Mouse (Mus musculus) intestine, embryonic 15.5 days (tissue): Measurements from ENCODE around the gene Il1rap. TPM values are rescaled to one million over a fixed set of nuclear protein-coding genes. Genes with fewer than 3 reads are reported as not detected.

ENCODE experiments used
- ATAC-seq: fragments of 200-750 bp; cut with Nextera tagmentation; 2 replicates; pipeline ENCODE4 v1.8.0; 2017; ENCODE audit warnings: moderate TSS enrichment, moderate library complexity
- H3K27ac ChIP-seq: fragments of 300-500 bp; sonication (generic); 2 replicates; pipeline ENCODE4 v1.5.1; 2015; ENCODE audit warnings: mild to moderate bottlenecking, inconsistent platforms
- H3K27me3 ChIP-seq: fragments of 300-500 bp; sonication (generic); replicated peaks from 2 replicates; pipeline ENCODE4 v1.6.1; 2015; ENCODE audit warnings: inconsistent platforms
- H3K36me3 ChIP-seq: fragments of 300-500 bp; sonication (generic); 2 replicates; pipeline ENCODE4 v1.6.1; 2015; ENCODE audit warnings: inconsistent platforms
- H3K4me1 ChIP-seq: fragments of 300-500 bp; sonication (generic); replicated peaks from 2 replicates; pipeline ENCODE4 v1.6.1; 2015; ENCODE audit warnings: inconsistent platforms
- H3K4me2 ChIP-seq: fragments of 300-500 bp; sonication (generic); replicated peaks from 2 replicates; pipeline ENCODE4 v1.6.1; 2015; ENCODE audit warnings: mild to moderate bottlenecking, inconsistent platforms
- H3K4me3 ChIP-seq: fragments of 300-500 bp; sonication (generic); replicated peaks from 2 replicates; pipeline ENCODE4 v1.5.1; 2015; ENCODE audit warnings: inconsistent platforms
- H3K9ac ChIP-seq: fragments of 300-500 bp; sonication (generic); 2 replicates; pipeline ENCODE4 v1.6.1; 2015; ENCODE audit warnings: inconsistent platforms
- H3K9me3 ChIP-seq: fragments of 300-500 bp; sonication (generic); 2 replicates; pipeline ENCODE4 v1.6.1; 2016; ENCODE audit warnings: inconsistent platforms
- WGBS: fragments of 180-500 bp; shearing (Covaris S2); methylation state at CpG from one replicate; pipeline ENCODE4 v1.1.7; 2015; 5-methylcytosine and 5-hydroxymethylcytosine counted together
- polyA plus RNA-seq: library from polyadenylated mRNA; unstranded; fragments of >200 nt; fragmentation: Nextera tagmentation; extraction: Ambion mirVana; gene quantifications from 2 replicates; pipeline ENCODE4 v1.2.1, GENCODE M21; 2015

Il1rap gene
- 4.2 and 5.0 TPM in 2 replicates for polyA plus RNA-seq

- Histone ChIP-seq H3K9ac (peak within 1 kb of the TSS; percentile 68), H3K4me1 (0 out of 2 replicates have a peak, but pooled peaks cover 8% of the 10 kb centered on the region), H3K4me3 (peak within 1 kb of the TSS; percentile 66), H3K27ac (peak within 1 kb of the TSS; percentile 60), H3K9me3 (no peaks in the 10 kb centered on the region), H3K4me2 (peak within 1 kb of the TSS; percentile 92), H3K27me3 (no peaks in the 10 kb centered on the region), H3K36me3 (no peaks in the 10 kb centered on the region)
- ATAC-seq, result peak; percentile 99
- WGBS, result 3% methylated on average over 51 of the region's 51 CpGs
These were observed at the start of gene Il1rap for GRCm38 (mm10) chr16:26581048-26581912. TSS of gene Il1rap (plus strand) at chr16:26581704.

GRCm38 (mm10) chr16:26532287-26532686, 49.2 kb upstream of the Il1rap start:
- Histone ChIP-seq H3K4me1 (no peaks in the 10 kb centered on the region), H3K9me3 (no peaks in the 10 kb centered on the region), H3K4me3 (no peak overlapping the region), H3K27me3 (no peaks in the 10 kb centered on the region), H3K36me3 (no peaks in the 10 kb centered on the region), H3K4me2 (no peak overlapping the region), H3K9ac (no peak overlapping the region), H3K27ac (no peak overlapping the region)
- ATAC-seq, result no peak
- 75% methylated on average over 1 of the region's 1 CpGs for WGBS

- no peak; the same call in 1 of the 2 replicates for ATAC-seq
- no peak overlapping the region for H3K4me2 ChIP-seq
- H3K4me3 ChIP-seq, result no peak overlapping the region
- no peaks in the 10 kb centered on the region for H3K9me3 ChIP-seq
- H3K4me1 ChIP-seq, result no peaks in the 10 kb centered on the region
- 8% methylated on average over 7 of the region's 7 CpGs for WGBS
- H3K27me3 ChIP-seq, result no peaks in the 10 kb centered on the region
- H3K9ac ChIP-seq, result no peak overlapping the region
- no peaks in the 10 kb centered on the region for H3K36me3 ChIP-seq
- H3K27ac ChIP-seq, result no peak overlapping the region
These were observed 35.2 kb upstream of the Il1rap start for GRCm38 (mm10) chr16:26546170-26546878.

GRCm38 (mm10) chr16:26546879-26547206, 34.7 kb upstream of the Il1rap start:
- Histone ChIP-seq H3K4me1 (no peaks in the 10 kb centered on the region), H3K9ac (no peak overlapping the region), H3K9me3 (no peaks in the 10 kb centered on the region), H3K27me3 (no peaks in the 10 kb centered on the region), H3K4me3 (no peak overlapping the region), H3K4me2 (no peak overlapping the region), H3K27ac (no peak overlapping the region), H3K36me3 (no peaks in the 10 kb centered on the region)
- 61% methylated on average over 1 of the region's 1 CpGs for WGBS
- no peak for ATAC-seq

- Histone ChIP-seq H3K4me1 (no peaks in the 10 kb centered on the region), H3K27me3 (no peaks in the 10 kb centered on the region), H3K9ac (no peak overlapping the region), H3K27ac (no peak overlapping the region), H3K4me2 (no peak overlapping the region), H3K9me3 (no peaks in the 10 kb centered on the region), H3K4me3 (no peak overlapping the region), H3K36me3 (no peaks in the 10 kb centered on the region)
- 92% methylated on average over 2 of the region's 2 CpGs for WGBS
- ATAC-seq, result no peak
These were observed 32.3 kb upstream of the Il1rap start for GRCm38 (mm10) chr16:26549221-26549620.

GRCm38 (mm10) chr16:26552234-26552633, 29.3 kb upstream of the Il1rap start:
- Histone ChIP-seq H3K9me3 (no peaks in the 10 kb centered on the region), H3K4me3 (no peak overlapping the region), H3K27me3 (no peaks in the 10 kb centered on the region), H3K4me2 (no peak overlapping the region), H3K36me3 (no peaks in the 10 kb centered on the region), H3K4me1 (no peaks in the 10 kb centered on the region), H3K9ac (no peak overlapping the region), H3K27ac (no peak overlapping the region)
- ATAC-seq, result no peak
- WGBS, result 82% methylated on average over 3 of the region's 3 CpGs

GRCm38 (mm10) chr16:26558797-26559196, 22.7 kb upstream of the Il1rap start:
- no peak for ATAC-seq
- 84% methylated on average over 1 of the region's 1 CpGs for WGBS

GRCm38 (mm10) chr16:26561743-26562142, 19.8 kb upstream of the Il1rap start:
- no peak overlapping the region for H3K4me2 ChIP-seq
- H3K27me3 ChIP-seq, result no peaks in the 10 kb centered on the region
- no peak overlapping the region for H3K4me3 ChIP-seq
- H3K27ac ChIP-seq, result no peak overlapping the region
- no peaks in the 10 kb centered on the region for H3K4me1 ChIP-seq
- H3K36me3 ChIP-seq, result no peaks in the 10 kb centered on the region
- 60% methylated on average over 2 of the region's 2 CpGs for WGBS
- H3K9ac ChIP-seq, result no peak overlapping the region
- H3K9me3 ChIP-seq, result no peaks in the 10 kb centered on the region
- no peak for ATAC-seq

More at GRCm38 (mm10) chr16:26558797-26559196, 22.7 kb upstream of the Il1rap start:
- Histone ChIP-seq H3K9me3 (no peaks in the 10 kb centered on the region), H3K9ac (no peak overlapping the region), H3K27ac (no peak overlapping the region), H3K36me3 (no peaks in the 10 kb centered on the region), H3K4me1 (no peaks in the 10 kb centered on the region), H3K4me3 (no peak overlapping the region), H3K4me2 (no peak overlapping the region), H3K27me3 (no peaks in the 10 kb centered on the region)

- Histone ChIP-seq H3K27me3 (no peaks in the 10 kb centered on the region), H3K9ac (no peak overlapping the region), H3K27ac (no peak overlapping the region), H3K4me3 (no peak overlapping the region), H3K4me2 (no peak overlapping the region), H3K36me3 (no peaks in the 10 kb centered on the region), H3K9me3 (no peaks in the 10 kb centered on the region), H3K4me1 (no peaks in the 10 kb centered on the region)
- 77% methylated on average over 2 of the region's 2 CpGs for WGBS
- ATAC-seq, result no peak
These were observed 18.7 kb upstream of the Il1rap start for GRCm38 (mm10) chr16:26562771-26563170.

GRCm38 (mm10) chr16:26569387-26569978, 12.0 kb upstream of the Il1rap start:
- Histone ChIP-seq H3K27me3 (no peaks in the 10 kb centered on the region), H3K36me3 (no peaks in the 10 kb centered on the region), H3K4me1 (no peaks in the 10 kb centered on the region), H3K4me2 (no peak overlapping the region), H3K27ac (no peak overlapping the region), H3K9me3 (no peaks in the 10 kb centered on the region), H3K9ac (no peak overlapping the region), H3K4me3 (no peak overlapping the region)
- no peak for ATAC-seq

GRCm38 (mm10) chr16:26571836-26572235, 9.7 kb upstream of the Il1rap start:
- Histone ChIP-seq H3K4me3 (no peak overlapping the region), H3K27ac (no peak overlapping the region), H3K9ac (no peak overlapping the region), H3K36me3 (no peaks in the 10 kb centered on the region), H3K4me2 (no peak overlapping the region), H3K9me3 (no peaks in the 10 kb centered on the region), H3K27me3 (no peaks in the 10 kb centered on the region), H3K4me1 (no peaks in the 10 kb centered on the region)
- no peak for ATAC-seq
- WGBS, result 86% methylated on average over 2 of the region's 2 CpGs

GRCm38 (mm10) chr16:26574173-26574572, 7.3 kb upstream of the Il1rap start:
- H3K4me3 ChIP-seq, result no peak overlapping the region
- H3K27ac ChIP-seq, result no peak overlapping the region
- no peaks in the 10 kb centered on the region for H3K4me1 ChIP-seq
- H3K9ac ChIP-seq, result no peak overlapping the region
- H3K36me3 ChIP-seq, result no peaks in the 10 kb centered on the region
- no peak overlapping the region for H3K4me2 ChIP-seq
- WGBS, result 93% methylated on average over 5 of the region's 5 CpGs
- H3K9me3 ChIP-seq, result no peaks in the 10 kb centered on the region
- no peaks in the 10 kb centered on the region for H3K27me3 ChIP-seq
- ATAC-seq, result no peak
